Mouse (Mus musculus): ENCODE results near the gene Gns. TPM values are rescaled to one million over a fixed set of nuclear protein-coding genes. Genes with fewer than 3 reads are reported as not detected.

The Gns gene
- total and polyA plus RNA-seq, 2 experiments from 2014 or later: 39.5 to 87.5 TPM

DNA sequence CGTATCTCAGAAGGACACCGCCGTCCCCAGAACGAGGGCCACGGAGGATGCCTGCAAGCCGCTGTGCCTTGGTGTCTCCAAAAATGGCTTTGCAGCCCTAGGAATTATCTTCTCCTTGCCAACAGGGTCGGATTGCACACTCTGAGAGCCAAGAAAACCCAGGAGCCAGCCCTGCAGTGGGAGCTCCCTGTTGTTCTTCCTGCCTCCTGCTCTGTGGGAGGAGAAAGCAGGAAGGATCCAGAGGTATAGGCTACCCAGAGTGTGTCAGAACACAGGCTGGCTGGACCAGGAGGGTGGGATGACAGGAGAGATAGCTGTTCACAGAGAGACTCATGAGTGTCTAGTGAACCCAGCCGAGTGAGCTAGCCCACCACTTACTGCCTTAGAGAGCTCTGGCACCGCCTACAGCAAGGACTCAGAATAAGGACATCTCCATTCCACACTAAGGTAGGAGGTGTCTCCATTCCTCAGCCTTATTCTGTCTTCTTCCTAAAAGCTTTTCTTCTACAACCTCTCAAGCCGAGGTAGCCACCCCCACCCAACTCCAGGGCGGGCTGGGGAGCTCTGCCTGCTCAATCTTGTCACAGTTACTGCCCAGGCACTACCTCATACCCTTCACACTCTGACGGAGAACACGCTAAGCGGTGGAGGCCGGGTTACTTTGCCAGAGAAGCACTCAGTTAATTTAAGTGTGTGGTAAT lies 63.3 kb downstream of the Gns start:
- Histone ChIP-seq H3K27me3 (ENCODE audit: insufficient read depth, low read length) (no peaks in the 10 kb centered on the region), H3K9me3 (ENCODE audit: low read length) (no peaks in the 10 kb centered on the region), H3K4me2 (ENCODE audit: low read depth, low read length) (no peak overlapping the region), H3K4me1 (ENCODE audit: insufficient read depth, low read length) (peaks cover 39% of the 10 kb centered on the region), H3K4me3 (ENCODE audit: low read length) (no peak overlapping the region), H3K27ac (0 out of 2 replicates have a peak overlapping the region, but pooled peaks have one; percentile 17), H3K36me3 (ENCODE audit: insufficient read depth, low read length) (no peaks in the 10 kb centered on the region), H3K9ac (replicated peaks; ENCODE audit: low read length) (no peak overlapping the region)
- no peak for TF ChIP-seq CTCF (IDR thresholded peaks at IDR 0.05; ENCODE audit: low read depth)
- no peak for DNase-seq (ENCODE audit: low spot score)
- ATAC-seq: no peak
- 81% methylated on average over 15 of the region's 15 CpGs for WGBS

GRCm38 (mm10) chr10:121429089-121429488 lies 64.2 kb downstream of the Gns start:
- Histone ChIP-seq H3K36me3 (ENCODE audit: insufficient read depth, low read length) (no peaks in the 10 kb centered on the region), H3K4me3 (ENCODE audit: low read length) (no peak overlapping the region), H3K9ac (replicated peaks; ENCODE audit: low read length) (no peak overlapping the region), H3K27me3 (ENCODE audit: insufficient read depth, low read length) (no peaks in the 10 kb centered on the region), H3K27ac (peak overlapping the region; percentile 49; the same call in 1 of the 2 replicates), H3K4me1 (ENCODE audit: insufficient read depth, low read length) (peaks cover 36% of the 10 kb centered on the region), H3K9me3 (ENCODE audit: low read length) (no peaks in the 10 kb centered on the region), H3K4me2 (ENCODE audit: low read depth, low read length) (no peak overlapping the region)
- no peak for ATAC-seq
- WGBS: 25% methylated on average over 2 of the region's 2 CpGs
- TF ChIP-seq CTCF (IDR thresholded peaks at IDR 0.05; ENCODE audit: low read depth): no peak
- DNase-seq (ENCODE audit: low spot score): peak; percentile 46

DNA sequence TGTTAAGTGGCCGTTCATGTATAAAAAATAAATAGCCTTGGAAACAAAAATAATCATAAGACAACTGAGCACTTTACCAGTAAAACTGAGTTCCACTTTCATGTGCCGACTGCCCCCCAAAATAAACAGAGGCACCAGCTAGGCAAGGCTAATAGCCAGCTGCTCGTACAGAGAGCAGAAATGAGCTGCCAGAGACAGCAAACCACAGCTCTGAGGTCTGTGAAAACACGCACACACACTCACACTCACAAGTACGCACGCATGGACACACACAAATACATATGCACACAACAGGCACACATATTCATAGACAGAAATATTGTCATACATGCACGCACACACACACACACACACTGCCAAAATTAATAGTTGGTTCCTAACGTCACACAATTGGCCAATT lies 64.7 kb downstream of the Gns start:
- H3K4me1 ChIP-seq (ENCODE audit: insufficient read depth, low read length): peaks cover 34% of the 10 kb centered on the region
- H3K27ac ChIP-seq: peak overlapping the region; percentile 49; the same call in 1 of the 2 replicates
- ATAC-seq: no peak
- no peaks in the 10 kb centered on the region for H3K27me3 ChIP-seq (ENCODE audit: insufficient read depth, low read length)
- H3K36me3 ChIP-seq (ENCODE audit: insufficient read depth, low read length): no peaks in the 10 kb centered on the region
- 0 out of 2 replicates have a peak overlapping the region, but pooled peaks have one; percentile 14 for H3K4me2 ChIP-seq (ENCODE audit: low read depth, low read length)
- no peak for TF ChIP-seq CTCF (IDR thresholded peaks at IDR 0.05; ENCODE audit: low read depth)
- no peaks in the 10 kb centered on the region for H3K9me3 ChIP-seq (ENCODE audit: low read length)
- DNase-seq (ENCODE audit: low spot score): no peak
- WGBS: 49% methylated on average over 8 of the region's 8 CpGs
- no peak overlapping the region for H3K9ac ChIP-seq (replicated peaks; ENCODE audit: low read length)
- H3K4me3 ChIP-seq (ENCODE audit: low read length): no peak overlapping the region

- no peak for DNase-seq (ENCODE audit: low spot score)
- 41% methylated on average over 14 of the region's 14 CpGs for WGBS
- ATAC-seq: no peak
- Histone ChIP-seq H3K36me3 (ENCODE audit: insufficient read depth, low read length) (no peaks in the 10 kb centered on the region), H3K27ac (peak overlapping the region; percentile 56), H3K4me3 (ENCODE audit: low read length) (no peak overlapping the region), H3K9ac (replicated peaks; ENCODE audit: low read length) (0 out of 2 replicates have a peak overlapping the region, but pooled peaks have one; percentile 22), H3K4me1 (ENCODE audit: insufficient read depth, low read length) (peaks cover 34% of the 10 kb centered on the region), H3K9me3 (ENCODE audit: low read length) (no peaks in the 10 kb centered on the region), H3K27me3 (ENCODE audit: insufficient read depth, low read length) (no peaks in the 10 kb centered on the region), H3K4me2 (ENCODE audit: low read depth, low read length) (0 out of 2 replicates have a peak overlapping the region, but pooled peaks have one; percentile 14)
- no peak for TF ChIP-seq CTCF (IDR thresholded peaks at IDR 0.05; ENCODE audit: low read depth)
Observed at GRCm38 (mm10) chr10:121429981-121430682, 65.2 kb downstream of the Gns start.

GRCm38 (mm10) chr10:121430764-121431540 lies 66.1 kb downstream of the Gns start:
- peak; percentile 78 for ATAC-seq
- 63% methylated on average over 15 of the region's 15 CpGs for WGBS
- Histone ChIP-seq H3K27ac (peak overlapping the region; percentile 56; the same call in 1 of the 2 replicates), H3K4me2 (ENCODE audit: low read depth, low read length) (no peak overlapping the region), H3K4me3 (ENCODE audit: low read length) (no peak overlapping the region), H3K36me3 (ENCODE audit: insufficient read depth, low read length) (no peaks in the 10 kb centered on the region), H3K9ac (replicated peaks; ENCODE audit: low read length) (no peak overlapping the region), H3K9me3 (ENCODE audit: low read length) (no peaks in the 10 kb centered on the region), H3K4me1 (ENCODE audit: insufficient read depth, low read length) (peaks cover 34% of the 10 kb centered on the region), H3K27me3 (ENCODE audit: insufficient read depth, low read length) (no peaks in the 10 kb centered on the region)
- TF ChIP-seq CTCF (IDR thresholded peaks at IDR 0.05; ENCODE audit: low read depth): no peak
- DNase-seq (ENCODE audit: low spot score): peak; percentile 34

- Histone ChIP-seq H3K36me3 (ENCODE audit: insufficient read depth, low read length) (no peaks in the 10 kb centered on the region), H3K4me3 (ENCODE audit: low read length) (no peak overlapping the region), H3K4me2 (ENCODE audit: low read depth, low read length) (0 out of 2 replicates have a peak overlapping the region, but pooled peaks have one; percentile 13), H3K9me3 (ENCODE audit: low read length) (no peaks in the 10 kb centered on the region), H3K27me3 (ENCODE audit: insufficient read depth, low read length) (no peaks in the 10 kb centered on the region), H3K9ac (replicated peaks; ENCODE audit: low read length) (peak overlapping the region; percentile 21; the same call in 1 of the 2 replicates), H3K4me1 (ENCODE audit: insufficient read depth, low read length) (peaks cover 34% of the 10 kb centered on the region), H3K27ac (peak overlapping the region; percentile 79)
- peak; percentile 41 for ATAC-seq
- DNase-seq (ENCODE audit: low spot score): peak; percentile 65
- no peak for TF ChIP-seq CTCF (IDR thresholded peaks at IDR 0.05; ENCODE audit: low read depth)
- 28% methylated on average over 12 of the region's 12 CpGs for WGBS
Observed at GRCm38 (mm10) chr10:121432041-121432634, 67.2 kb downstream of the Gns start.

Measured in hindbrain, postnatal 0 days (tissue).